Mouse (Mus musculus) CH12.LX (cell line): ENCODE results near the gene Ccdc151.

ENCODE experiments used
- BHLHE40 ChIP-seq: IDR thresholded peaks from 2 replicates; pipeline ENCODE4 v1.6.1; 2011; ENCODE audit warnings: mild to moderate bottlenecking, low read depth, low read length, improper control_type of control experiment
- CHD2 ChIP-seq: IDR thresholded peaks from 2 replicates; pipeline ENCODE4 v1.6.1; 2011; ENCODE audit warnings: low read length, improper control_type of control experiment
- CTCF ChIP-seq, 2 experiments: IDR thresholded peaks in 1 of 2; conservative IDR thresholded peaks in 1 of 2; 2 replicates each; pipeline ENCODE4 v1.5.1; 2011 to 2012; ENCODE audit warnings: low read depth in 2 of 2, low read length in 2 of 2, improper control_type of control experiment in 1 of 2, inconsistent platforms in 1 of 2, mild to moderate bottlenecking in 1 of 2, moderate library complexity in 1 of 2
- NELFE ChIP-seq: IDR thresholded peaks from 2 replicates; pipeline ENCODE4 v1.6.1; 2011; ENCODE audit warnings: low read depth, low read length, improper control_type of control experiment
- POLR2A ChIP-seq: IDR thresholded peaks from 2 replicates; pipeline ENCODE4 v1.6.1; 2011; ENCODE audit warnings: low read depth, mild to moderate bottlenecking, improper control_type of control experiment, low read length
- RCOR1 ChIP-seq: conservative IDR thresholded peaks from 2 replicates; pipeline ENCODE4 v1.6.1; 2012; ENCODE audit warnings: low read depth, mild to moderate bottlenecking, inconsistent platforms, low read length, improper control_type of control experiment
- TCF12 ChIP-seq: IDR thresholded peaks from 2 replicates; pipeline ENCODE4 v1.6.1; 2014; ENCODE audit warnings: low read depth, mild to moderate bottlenecking, inconsistent platforms, low read length, improper control_type of control experiment
- ZKSCAN1 ChIP-seq: IDR thresholded peaks from 2 replicates; pipeline ENCODE4 v1.6.1; 2012; ENCODE audit warnings: low read depth, inconsistent platforms, low read length, improper control_type of control experiment, borderline replicate concordance

- TF ChIP-seq BHLHE40 (no peak), RCOR1 (no peak), CTCF (conservative IDR thresholded peaks at IDR 0.05 in 1 of 2, IDR thresholded peaks at IDR 0.05 in 1 of 2; ENCODE audit: low read depth in 2 of 2, low read length in 2 of 2) (no peak), ZKSCAN1 (no peak), TCF12 (no peak), NELFE (no peak), CHD2 (no peak), POLR2A (no peak)
Observed at GRCm38 (mm10) chr9:22051161-22051957, 48.9 kb upstream of the Ccdc151 start.
